Mouse (Mus musculus) midbrain, postnatal 0 days (tissue): ENCODE results near the gene Tbc1d1. TPM values are rescaled to one million over a fixed set of nuclear protein-coding genes. Genes with fewer than 3 reads are reported as not detected.

Experiments used
- ATAC-seq: fragments of 200-750 bp; cut with Nextera tagmentation; 2 replicates; pipeline ENCODE4 v1.8.0; 2017; ENCODE audit warnings: moderate number of reproducible peaks, mild to moderate bottlenecking, moderate TSS enrichment, moderate library complexity; ENCODE audit not compliant: low FRiP score
- DNase-seq: peaks from one replicate; pipeline ENCODE4 v3.0.0-alpha.2; 2015; ENCODE audit warnings: low spot score
- H3K27ac ChIP-seq: fragments of 300-500 bp; sonication (generic); 2 replicates; pipeline ENCODE4 v1.5.1; 2014; ENCODE audit warnings: low read depth, mild to moderate bottlenecking, low read length, mixed read lengths
- H3K27me3 ChIP-seq: fragments of 300-500 bp; sonication (generic); 2 replicates; pipeline ENCODE4 v1.6.1; 2014; ENCODE audit warnings: low read length, control low read depth, mixed read lengths; ENCODE audit not compliant: insufficient read depth
- H3K36me3 ChIP-seq: fragments of 300-500 bp; sonication (generic); 2 replicates; pipeline ENCODE4 v1.6.1; 2014; ENCODE audit warnings: low read length, control low read depth, mixed read lengths; ENCODE audit not compliant: insufficient read depth
- H3K4me1 ChIP-seq: fragments of 300-500 bp; sonication (generic); 2 replicates; pipeline ENCODE4 v1.6.1; 2014; ENCODE audit warnings: mild to moderate bottlenecking, control low read depth, antibody characterized with exemption, low read length, mixed read lengths; ENCODE audit not compliant: insufficient read depth
- H3K4me2 ChIP-seq: fragments of 300-500 bp; sonication (generic); 2 replicates; pipeline ENCODE4 v1.6.1; 2014; ENCODE audit warnings: low read depth, mild to moderate bottlenecking, low read length, mixed read lengths; ENCODE audit not compliant: poor library complexity, severe bottlenecking
- H3K4me3 ChIP-seq: fragments of 300-500 bp; sonication (generic); 2 replicates; pipeline ENCODE4 v1.5.1; 2014; ENCODE audit warnings: low read depth, mild to moderate bottlenecking, low read length, moderate library complexity
- H3K9ac ChIP-seq: fragments of 300-500 bp; sonication (generic); replicated peaks from 2 replicates; pipeline ENCODE4 v1.6.1; 2014; ENCODE audit warnings: mild to moderate bottlenecking, low read length, moderate library complexity, mixed read lengths; ENCODE audit not compliant: poor library complexity, severe bottlenecking
- H3K9me3 ChIP-seq: fragments of 300-500 bp; sonication (generic); 2 replicates; pipeline ENCODE4 v1.6.1; 2016; ENCODE audit warnings: low read length, control low read depth
- CTCF ChIP-seq: IDR thresholded peaks from 2 replicates; pipeline ENCODE4 v1.5.1; 2016; ENCODE audit warnings: antibody characterized with exemption, mild to moderate bottlenecking
- whole genome bisulfite sequencing: fragments of 180-500 bp; shearing (Covaris S2); extraction: QIAGEN DNeasy Blood & Tissue Kit; methylation state at CpG from one replicate; pipeline ENCODE4 v1.1.7; 2014; 5-methylcytosine and 5-hydroxymethylcytosine counted together
- polyA plus RNA-seq: library from polyadenylated mRNA; unstranded; fragments of >200 nt; fragmentation: Nextera tagmentation; extraction: Ambion mirVana; gene quantifications from 2 replicates; pipeline ENCODE4 v1.2.1, GENCODE M21; 2015
- total RNA-seq: library from RNA; depleted of rRNA; stranded (reverse); fragments of >200 nt; gene quantifications from 2 replicates; pipeline ENCODE4 v1.2.3, GENCODE M21; 2014

Gene Tbc1d1
- total and polyA plus RNA-seq, 2 experiments from 2014 or later = 5.6 to 11.3 TPM

DNA sequence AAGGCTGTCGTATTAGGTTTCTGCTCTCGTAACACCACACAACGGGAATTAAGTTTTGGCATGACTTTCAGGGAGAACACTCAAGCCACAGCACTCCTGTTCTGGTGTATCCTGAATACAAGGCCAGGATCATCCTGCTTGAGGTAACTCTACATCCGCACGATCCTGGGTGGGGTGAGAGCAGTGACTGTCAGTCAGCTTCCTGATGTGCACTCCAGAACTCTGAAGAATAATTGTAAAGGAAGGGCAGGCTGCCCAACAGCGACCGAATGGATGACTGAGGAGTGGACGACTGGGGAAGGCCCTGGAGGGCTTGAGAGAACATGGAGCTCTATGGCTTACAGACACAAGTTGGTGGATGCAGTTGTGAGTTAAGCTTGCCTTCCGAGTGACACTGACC lies 210.0 kb downstream of the Tbc1d1 start:
- no peak for DNase-seq
- Histone ChIP-seq H3K4me2 (no peak overlapping the region), H3K4me1 (no peaks in the 10 kb centered on the region), H3K9me3 (no peaks in the 10 kb centered on the region), H3K9ac (no peak overlapping the region), H3K27ac (no peak overlapping the region), H3K4me3 (no peak overlapping the region), H3K36me3 (no peaks in the 10 kb centered on the region), H3K27me3 (no peaks in the 10 kb centered on the region)
- 87% methylated on average over 9 of the region's 9 CpGs for WGBS
- no peak for TF ChIP-seq CTCF
- no peak for ATAC-seq

DNA sequence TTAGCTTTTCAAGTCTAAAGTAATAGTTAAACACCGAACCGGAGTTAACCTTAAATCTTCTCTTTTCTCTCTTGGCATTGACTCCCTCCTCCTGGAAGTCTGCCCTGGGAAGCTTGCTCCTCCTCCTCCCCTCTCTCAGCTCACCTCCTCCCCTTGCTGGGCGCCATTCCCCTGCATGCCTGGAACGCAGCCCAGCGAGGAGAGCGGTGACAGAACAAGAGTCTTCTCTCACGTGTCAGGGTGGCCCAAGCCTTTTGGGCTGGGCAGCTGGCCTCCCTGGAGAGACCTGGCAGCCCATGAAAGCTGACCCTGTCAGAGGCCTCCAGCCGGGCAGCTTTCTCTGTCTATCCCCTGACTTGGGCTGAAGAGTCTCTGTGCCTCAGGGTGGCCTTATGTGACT lies 211.3 kb downstream of the Tbc1d1 start:
- ATAC-seq = no peak
- 24% methylated on average over 8 of the region's 8 CpGs for WGBS

DNA sequence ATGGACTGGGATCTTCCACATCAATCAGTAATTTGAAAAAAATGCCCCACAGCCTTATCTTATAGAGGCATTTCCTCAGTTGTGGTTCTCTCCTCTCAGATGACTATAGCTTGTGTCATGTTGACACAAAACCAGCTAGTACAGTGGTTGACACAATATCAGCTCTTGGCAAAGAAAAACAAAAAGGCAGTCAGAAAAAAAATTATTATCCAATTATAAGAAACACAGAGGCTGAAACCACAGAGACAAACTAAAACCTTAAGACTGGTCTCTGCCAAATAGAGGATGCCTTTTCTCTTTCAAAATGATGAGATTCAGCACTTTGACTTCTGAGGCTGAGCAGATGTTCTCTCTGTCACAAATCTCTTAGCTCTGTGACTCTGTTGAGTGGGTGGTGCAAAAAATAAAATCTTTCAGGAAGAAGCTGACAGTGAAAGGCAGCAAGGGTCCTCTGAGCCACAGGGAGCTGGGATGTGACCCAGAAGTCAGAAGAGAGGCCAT lies 215.3 kb downstream of the Tbc1d1 start:
- TF ChIP-seq CTCF = no peak
- Histone ChIP-seq H3K4me3 (no peak overlapping the region), H3K36me3 (no peaks in the 10 kb centered on the region), H3K4me2 (no peak overlapping the region), H3K4me1 (no peaks in the 10 kb centered on the region), H3K27me3 (no peaks in the 10 kb centered on the region), H3K27ac (no peak overlapping the region), H3K9me3 (no peaks in the 10 kb centered on the region), H3K9ac (no peak overlapping the region)
- no peak for DNase-seq
- no peak for ATAC-seq

More for the DNA sequence above, 211.3 kb downstream of the Tbc1d1 start:
- Histone ChIP-seq H3K4me1 (no peaks in the 10 kb centered on the region), H3K9ac (no peak overlapping the region), H3K27me3 (no peaks in the 10 kb centered on the region), H3K27ac (no peak overlapping the region), H3K9me3 (no peaks in the 10 kb centered on the region), H3K4me3 (no peak overlapping the region), H3K36me3 (no peaks in the 10 kb centered on the region), H3K4me2 (no peak overlapping the region)
- TF ChIP-seq CTCF = no peak
- DNase-seq = peak; percentile 72

DNA sequence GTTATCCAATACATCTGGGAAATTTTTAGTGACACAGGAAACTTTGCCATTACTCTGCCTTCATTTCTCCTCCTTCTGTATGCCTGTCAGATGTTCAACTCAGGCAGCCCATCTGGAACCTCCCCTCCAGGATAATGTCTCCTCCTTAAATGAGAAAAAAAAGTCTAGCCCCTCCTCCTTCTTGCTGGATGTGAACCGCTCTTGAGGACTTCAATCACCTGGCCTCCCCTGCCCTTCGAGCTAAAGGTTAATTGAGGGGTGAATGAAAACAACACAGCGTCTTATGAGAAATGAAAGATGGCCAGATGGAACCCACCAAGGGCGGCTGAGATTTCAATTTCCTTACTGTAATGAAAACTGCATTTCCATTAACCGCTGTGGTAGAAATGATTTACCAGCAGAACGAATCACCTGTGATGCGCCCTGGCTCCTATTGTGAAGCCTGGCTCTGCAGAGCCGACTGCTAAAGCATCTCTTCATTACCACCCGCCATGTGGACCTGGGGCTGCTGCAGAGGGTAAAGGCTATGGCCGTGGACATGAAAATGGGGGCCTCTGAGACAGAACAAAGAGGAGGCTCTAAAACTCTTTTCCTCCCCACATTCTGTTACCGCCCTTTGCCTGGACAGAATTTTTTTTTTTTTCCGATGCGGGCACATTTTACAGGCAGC lies 216.3 kb downstream of the Tbc1d1 start:
- no peaks in the 10 kb centered on the region for H3K4me1 ChIP-seq
- no peak for ATAC-seq
- no peak overlapping the region for H3K4me2 ChIP-seq
- H3K9me3 ChIP-seq = no peaks in the 10 kb centered on the region
- no peak overlapping the region for H3K27ac ChIP-seq
- no peak for DNase-seq
- no peak overlapping the region for H3K9ac ChIP-seq
- TF ChIP-seq CTCF = no peak
- H3K4me3 ChIP-seq = no peak overlapping the region
- 80% methylated on average over 13 of the region's 13 CpGs for WGBS
- H3K36me3 ChIP-seq = no peaks in the 10 kb centered on the region
- H3K27me3 ChIP-seq = no peaks in the 10 kb centered on the region

DNA sequence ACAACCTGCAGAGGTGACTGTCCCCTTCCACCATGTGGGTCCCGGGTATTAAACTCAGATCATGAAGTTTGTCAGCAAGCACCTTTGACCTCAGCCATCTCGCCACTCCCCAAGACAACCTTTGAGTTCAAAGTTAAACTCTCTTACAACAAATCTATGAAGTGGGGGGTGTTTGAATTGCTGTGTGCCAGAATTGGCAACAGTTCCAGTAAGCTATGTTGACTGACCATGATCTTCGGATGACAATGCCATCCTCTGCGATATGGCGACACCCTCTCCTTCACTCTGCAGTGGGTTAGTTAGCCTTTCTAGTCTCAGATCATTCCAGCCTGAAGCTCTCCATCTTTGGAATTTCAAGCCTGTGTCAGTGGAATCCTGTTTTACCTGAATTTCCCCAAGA lies 217.6 kb downstream of the Tbc1d1 start:
- Histone ChIP-seq H3K4me3 (no peak overlapping the region), H3K4me1 (no peaks in the 10 kb centered on the region), H3K9ac (no peak overlapping the region), H3K9me3 (no peaks in the 10 kb centered on the region), H3K36me3 (no peaks in the 10 kb centered on the region), H3K27ac (no peak overlapping the region), H3K27me3 (no peaks in the 10 kb centered on the region), H3K4me2 (no peak overlapping the region)
- no peak for TF ChIP-seq CTCF
- DNase-seq = no peak
- 94% methylated on average over 5 of the region's 5 CpGs for WGBS
- ATAC-seq = no peak

DNA sequence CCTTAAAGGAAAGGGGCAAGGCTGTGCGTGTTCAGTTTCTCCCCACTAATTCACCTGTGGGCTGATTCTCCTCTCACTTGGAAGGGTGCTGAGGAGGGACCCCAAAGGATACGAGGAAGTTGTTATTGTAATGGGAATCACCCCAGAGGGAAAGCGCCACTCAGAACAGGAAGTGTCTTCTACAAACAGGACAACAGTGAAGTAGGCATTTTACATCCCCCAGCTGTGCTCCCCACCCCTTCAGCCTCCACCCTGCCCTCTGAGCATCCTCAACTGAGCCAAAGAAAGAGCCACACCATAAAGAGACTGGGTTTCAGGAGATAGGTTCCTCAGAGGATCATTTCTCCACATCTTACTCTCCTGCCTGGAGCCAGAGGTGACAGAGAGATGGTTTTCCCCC lies 219.7 kb downstream of the Tbc1d1 start:
- WGBS = 73% methylated on average over 3 of the region's 3 CpGs
- Histone ChIP-seq H3K9me3 (no peaks in the 10 kb centered on the region), H3K4me1 (0 out of 2 replicates have a peak, but pooled peaks cover 3% of the 10 kb centered on the region), H3K4me2 (no peak overlapping the region), H3K4me3 (no peak overlapping the region), H3K36me3 (no peaks in the 10 kb centered on the region), H3K9ac (no peak overlapping the region), H3K27me3 (no peaks in the 10 kb centered on the region), H3K27ac (no peak overlapping the region)
- no peak for ATAC-seq
- no peak for DNase-seq
- no peak for TF ChIP-seq CTCF
